Mouse (Mus musculus) heart, embryonic 11.5 days (tissue): Measurements from ENCODE around the gene Twnk. TPM values are rescaled to one million over a fixed set of nuclear protein-coding genes. Genes with fewer than 3 reads are reported as not detected.

Experiments used
- ATAC-seq: fragments of 200-750 bp; cut with Nextera tagmentation; replicated peaks from 2 replicates; pipeline ENCODE4 v1.8.0; 2017; ENCODE audit warnings: moderate library complexity; ENCODE audit not compliant: insufficient number of reproducible peaks, low FRiP score, low TSS enrichment
- H3K27ac ChIP-seq: fragments of 300-500 bp; sonication (generic); 2 replicates; pipeline ENCODE4 v1.5.1; 2014; ENCODE audit warnings: mild to moderate bottlenecking, low read depth, low read length
- H3K27me3 ChIP-seq: fragments of 300-500 bp; sonication (generic); 2 replicates; pipeline ENCODE4 v1.6.1; 2014; ENCODE audit warnings: mild to moderate bottlenecking, low read length, mixed read lengths; ENCODE audit not compliant: control insufficient read depth, insufficient read depth
- H3K36me3 ChIP-seq: fragments of 300-500 bp; sonication (generic); 2 replicates; pipeline ENCODE4 v1.6.1; 2014; ENCODE audit warnings: mild to moderate bottlenecking, low read length, moderate library complexity, mixed read lengths; ENCODE audit not compliant: control insufficient read depth, insufficient read depth
- H3K4me1 ChIP-seq: fragments of 300-500 bp; sonication (generic); 2 replicates; pipeline ENCODE4 v1.6.1; 2014; ENCODE audit warnings: low read length; ENCODE audit not compliant: control insufficient read depth, insufficient read depth
- H3K4me2 ChIP-seq: fragments of 300-500 bp; sonication (generic); 2 replicates; pipeline ENCODE4 v1.6.1; 2014; ENCODE audit warnings: mild to moderate bottlenecking, moderate library complexity
- H3K4me3 ChIP-seq: fragments of 300-500 bp; sonication (generic); 2 replicates; pipeline ENCODE4 v1.5.1; 2014; ENCODE audit warnings: low read depth, low read length
- H3K9ac ChIP-seq: fragments of 300-500 bp; sonication (generic); 2 replicates; pipeline ENCODE4 v1.6.1; 2014; ENCODE audit warnings: mild to moderate bottlenecking, low read depth, low read length, moderate library complexity
- H3K9me3 ChIP-seq: fragments of 300-500 bp; sonication (generic); replicated peaks from 2 replicates; pipeline ENCODE4 v1.6.1; 2016; ENCODE audit warnings: low read length; ENCODE audit not compliant: control insufficient read depth
- WGBS: fragments of 180-500 bp; shearing (Covaris S2); extraction: QIAGEN DNeasy Blood & Tissue Kit; methylation state at CpG from one replicate; pipeline ENCODE4 v1.1.7; 2014; ENCODE audit not compliant: insufficient replicate concordance; 5-methylcytosine and 5-hydroxymethylcytosine counted together
- polyA plus RNA-seq: library from polyadenylated mRNA; unstranded; fragments of >200 nt; fragmentation: Nextera tagmentation; extraction: Ambion mirVana; gene quantifications from 2 replicates; pipeline ENCODE4 v1.2.1, GENCODE M21; 2014

The Twnk gene
- polyA plus RNA-seq, 1 experiment from 2014 or later: 14.2 TPM

GRCm38 (mm10) chr19:45025937-45026568 lies 20.6 kb downstream of the Twnk start:
- Histone ChIP-seq H3K27me3 (no peaks in the 10 kb centered on the region), H3K36me3 (peaks cover 31% of the 10 kb centered on the region), H3K27ac (no peak overlapping the region), H3K4me2 (no peak overlapping the region), H3K4me1 (peaks cover 10% of the 10 kb centered on the region; the same call in 1 of the 2 replicates), H3K9ac (no peak overlapping the region), H3K4me3 (no peak overlapping the region), H3K9me3 (no peaks in the 10 kb centered on the region)
- ATAC-seq: no peak
- WGBS: 94% methylated on average over 34 of the region's 37 CpGs

GRCm38 (mm10) chr19:45026958-45027670 lies 21.7 kb downstream of the Twnk start:
- H3K27me3 ChIP-seq: no peaks in the 10 kb centered on the region
- H3K9ac ChIP-seq: no peak overlapping the region
- WGBS: 75% methylated on average over 6 of the region's 6 CpGs
- no peak overlapping the region for H3K4me3 ChIP-seq
- H3K4me2 ChIP-seq: no peak overlapping the region
- ATAC-seq: no peak
- peaks cover 27% of the 10 kb centered on the region for H3K36me3 ChIP-seq
- H3K9me3 ChIP-seq: no peaks in the 10 kb centered on the region
- no peak overlapping the region for H3K27ac ChIP-seq
- H3K4me1 ChIP-seq: peaks cover 10% of the 10 kb centered on the region; the same call in 1 of the 2 replicates

GRCm38 (mm10) chr19:45027848-45028247 lies 22.4 kb downstream of the Twnk start:
- ATAC-seq: no peak
- Histone ChIP-seq H3K9ac (no peak overlapping the region), H3K4me2 (no peak overlapping the region), H3K9me3 (no peaks in the 10 kb centered on the region), H3K4me3 (no peak overlapping the region), H3K36me3 (peaks cover 22% of the 10 kb centered on the region), H3K27ac (no peak overlapping the region), H3K4me1 (peaks cover 13% of the 10 kb centered on the region), H3K27me3 (no peaks in the 10 kb centered on the region)
- 84% methylated on average over 6 of the region's 6 CpGs for WGBS

- 52% methylated on average over 19 of the region's 19 CpGs for WGBS
- no peaks in the 10 kb centered on the region for H3K9me3 ChIP-seq
- no peak overlapping the region for H3K4me3 ChIP-seq
- H3K4me1 ChIP-seq: peaks cover 15% of the 10 kb centered on the region
- peaks cover 19% of the 10 kb centered on the region for H3K36me3 ChIP-seq
- H3K27ac ChIP-seq: no peak overlapping the region
- no peak for ATAC-seq
- no peaks in the 10 kb centered on the region for H3K27me3 ChIP-seq
- H3K9ac ChIP-seq: no peak overlapping the region
- H3K4me2 ChIP-seq: no peak overlapping the region
Observed at GRCm38 (mm10) chr19:45028746-45029145, 23.3 kb downstream of the Twnk start.

GRCm38 (mm10) chr19:45029571-45029970 lies 24.1 kb downstream of the Twnk start:
- H3K27ac ChIP-seq: no peak overlapping the region
- H3K9me3 ChIP-seq: no peaks in the 10 kb centered on the region
- 49% methylated on average over 9 of the region's 9 CpGs for WGBS
- ATAC-seq: no peak
- H3K4me1 ChIP-seq: peaks cover 15% of the 10 kb centered on the region
- H3K36me3 ChIP-seq: peaks cover 14% of the 10 kb centered on the region
- no peak overlapping the region for H3K4me3 ChIP-seq
- H3K9ac ChIP-seq: no peak overlapping the region
- H3K27me3 ChIP-seq: no peaks in the 10 kb centered on the region
- H3K4me2 ChIP-seq: no peak overlapping the region

- Histone ChIP-seq H3K27me3 (no peaks in the 10 kb centered on the region), H3K27ac (no peak overlapping the region), H3K4me3 (no peak overlapping the region), H3K36me3 (peaks cover 9% of the 10 kb centered on the region), H3K9ac (no peak overlapping the region; the same call in 1 of the 2 replicates), H3K4me1 (peaks cover 15% of the 10 kb centered on the region), H3K9me3 (no peaks in the 10 kb centered on the region), H3K4me2 (no peak overlapping the region)
- 25% methylated on average over 8 of the region's 8 CpGs for WGBS
- no peak for ATAC-seq
Observed at GRCm38 (mm10) chr19:45030111-45030510, 24.6 kb downstream of the Twnk start.

- 40% methylated on average over 20 of the region's 20 CpGs for WGBS
Observed at GRCm38 (mm10) chr19:45030746-45031693, 25.6 kb downstream of the Twnk start.

GRCm38 (mm10) chr19:45031780-45032179 lies 26.3 kb downstream of the Twnk start:
- 17% methylated on average over 4 of the region's 4 CpGs for WGBS
- Histone ChIP-seq H3K27me3 (peaks cover 6% of the 10 kb centered on the region; the same call in 1 of the 2 replicates), H3K36me3 (no peaks in the 10 kb centered on the region; the same call in 1 of the 2 replicates), H3K27ac (no peak overlapping the region), H3K9ac (no peak overlapping the region), H3K4me2 (no peak overlapping the region), H3K4me3 (no peak overlapping the region), H3K4me1 (peaks cover 15% of the 10 kb centered on the region), H3K9me3 (no peaks in the 10 kb centered on the region)
- no peak for ATAC-seq

More at GRCm38 (mm10) chr19:45030746-45031693, 25.6 kb downstream of the Twnk start:
- peaks cover 2% of the 10 kb centered on the region; the same call in 1 of the 2 replicates for H3K27me3 ChIP-seq
- H3K9ac ChIP-seq: peak overlapping the region; percentile 59
- no peak overlapping the region for H3K27ac ChIP-seq
- H3K4me1 ChIP-seq: peaks cover 15% of the 10 kb centered on the region
- ATAC-seq: no peak
- no peaks in the 10 kb centered on the region for H3K9me3 ChIP-seq
- H3K4me3 ChIP-seq: 0 out of 2 replicates have a peak overlapping the region, but pooled peaks have one; percentile 11
- H3K4me2 ChIP-seq: peak overlapping the region; percentile 58
- peaks cover under 1% of the 10 kb centered on the region for H3K36me3 ChIP-seq
